Mouse (Mus musculus): ENCODE data around the gene Vmn2r61.

Gene Vmn2r61

GRCm38 (mm10) chr7:42259753-42260152 is at the start of gene Vmn2r61:
Gene Vmn2r61 (plus strand): TSS chr7:42260053.
- no peak for DNase-seq

All from kidney, postnatal 14 days (tissue).